Mouse (Mus musculus): ENCODE results near the gene Tspo.

DNA sequence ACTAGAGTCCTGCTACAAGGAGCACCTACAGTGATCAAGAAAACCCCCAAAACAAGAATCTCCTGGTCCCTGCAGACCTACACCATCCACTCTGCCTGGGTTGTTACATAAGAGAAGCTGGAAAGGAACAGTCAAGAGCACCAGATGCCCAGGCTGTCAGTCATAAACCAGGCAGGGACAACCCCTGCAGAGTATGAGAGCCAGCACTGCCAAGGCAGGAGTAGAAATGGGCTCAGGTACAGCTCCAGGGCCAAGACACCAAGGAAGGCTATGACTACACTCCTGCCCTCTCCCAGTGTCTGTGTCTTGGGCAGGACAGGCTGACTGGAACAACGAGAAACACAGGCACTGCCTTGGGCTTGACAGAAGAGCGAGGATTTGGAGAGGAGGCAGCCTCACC is 13.3 kb upstream of the Tspo start:
- TF ChIP-seq CTCF (IDR thresholded peaks at IDR 0.05 in 2 of 3, conservative IDR thresholded peaks at IDR 0.05 in 1 of 3; ENCODE audit: control insufficient read depth in 1 of 3, insufficient read depth in 1 of 3, low read depth in 2 of 3, low read length in 3 of 3, poor library complexity in 1 of 3, severe bottlenecking in 1 of 3) (no peak), ETS1 (IDR thresholded peaks at IDR 0.05; ENCODE audit: low read depth, low read length) (no peak), NRF1 (IDR thresholded peaks at IDR 0.05; ENCODE audit: insufficient read depth, low read depth, low read length, poor library complexity, severe bottlenecking) (no peak), ZNF384 (IDR thresholded peaks at IDR 0.05; ENCODE audit: low read depth, low read length) (no peak), ZMIZ1 (IDR thresholded peaks at IDR 0.05; ENCODE audit: low read depth, low read length) (no peak), EP300 (IDR thresholded peaks at IDR 0.05; ENCODE audit: low read depth in 1 of 2, low read length in 2 of 2) (no peak)

Data from MEL (cell line).